ENCODE assay signal across 11 mouse cellular contexts in the genomic region with DNA sequence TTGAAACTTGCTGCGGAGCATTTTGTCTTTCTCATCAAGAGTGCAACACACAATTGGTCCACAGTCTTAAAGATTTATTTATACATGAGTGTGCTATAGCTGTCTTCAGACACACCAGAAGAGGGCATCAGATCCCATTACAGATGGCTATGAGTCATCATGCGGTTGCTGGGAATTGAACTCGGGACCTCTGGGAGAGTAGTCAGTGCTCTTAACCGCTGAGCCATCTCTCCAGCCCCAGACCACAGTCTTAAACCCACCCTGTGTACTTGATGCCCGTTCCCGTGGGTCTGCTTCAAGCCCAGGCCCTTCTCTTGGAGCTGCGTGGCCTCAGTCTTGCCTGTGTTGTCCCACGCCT. TPM values are rescaled to one million over a fixed set of nuclear protein-coding genes. Genes with fewer than 3 reads are reported as not detected.
A peak's percentile ranks its signal among the peaks of the same experiment; 100 is the strongest.
DNase-seq lines count a peak whose midpoint lies in the region; ATAC-seq and TF ChIP-seq lines count a peak whose summit lies in the region.
"Had no signal": no experiment of that assay in that cellular context is flagged by ENCODE, and none has a peak within 500 bp of the region (broad histone marks: within the 10 kb centered on the region; RNA-seq: fewer than 3 reads in every experiment).

No protein-coding gene starts in this region.

- H3K9ac ChIP-seq in heart, embryonic 16.5 days (ENCODE audit: low read length), result 0 out of 2 replicates have a peak overlapping the region, but pooled peaks have one; percentile 23
- H3K9ac ChIP-seq in stomach, postnatal 0 days (ENCODE audit: low read length), result no peak overlapping the region
- no peak overlapping the region for H3K9ac ChIP-seq in forebrain, postnatal 0 days
- H3K9ac ChIP-seq: hindbrain, embryonic 12.5 days; midbrain, embryonic 15.5 days had no signal

- no peaks in the 10 kb centered on the region for H3K27me3 ChIP-seq in heart, embryonic 16.5 days (ENCODE audit: control insufficient read depth, insufficient read depth, low read length)
- no peaks in the 10 kb centered on the region for H3K27me3 ChIP-seq in thymus, adult 2 months (ENCODE audit: control insufficient read depth, insufficient read depth, low read length)
- H3K27me3 ChIP-seq in limb, embryonic 10.5 days (ENCODE audit: low read depth, poor library complexity, severe bottlenecking), result no peaks in the 10 kb centered on the region
- H3K27me3 ChIP-seq in stomach, postnatal 0 days (ENCODE audit: control insufficient read depth, insufficient read depth, low read length), result no peaks in the 10 kb centered on the region
- H3K27me3 ChIP-seq in forebrain, postnatal 0 days (ENCODE audit: insufficient read depth, low read length), result no peaks in the 10 kb centered on the region
- H3K27me3 ChIP-seq: hindbrain, embryonic 12.5 days; midbrain, embryonic 15.5 days had no signal

- H3K36me3 ChIP-seq in heart, embryonic 16.5 days (ENCODE audit: control insufficient read depth, insufficient read depth), result no peaks in the 10 kb centered on the region
- H3K36me3 ChIP-seq in thymus, adult 2 months (ENCODE audit: control insufficient read depth, insufficient read depth, low read length), result no peaks in the 10 kb centered on the region
- no peaks in the 10 kb centered on the region for H3K36me3 ChIP-seq in limb, embryonic 10.5 days
- no peaks in the 10 kb centered on the region for H3K36me3 ChIP-seq in stomach, postnatal 0 days (ENCODE audit: control insufficient read depth, insufficient read depth, low read length)
- H3K36me3 ChIP-seq in forebrain, postnatal 0 days (ENCODE audit: insufficient read depth), result no peaks in the 10 kb centered on the region
- H3K36me3 ChIP-seq: hindbrain, embryonic 12.5 days; midbrain, embryonic 15.5 days had no signal

- peak overlapping the region; percentile 10; the same call in 1 of the 2 replicates for H3K27ac ChIP-seq in heart, embryonic 16.5 days (ENCODE audit: low read length)
- H3K27ac ChIP-seq in thymus, adult 2 months (ENCODE audit: control insufficient read depth, insufficient read depth, low read length), result peak overlapping the region; percentile 79
- 0 out of 2 replicates have a peak overlapping the region, but pooled peaks have one; percentile 12 for H3K27ac ChIP-seq in limb, embryonic 10.5 days
- no peak overlapping the region for H3K27ac ChIP-seq in stomach, postnatal 0 days (replicated peaks)
- H3K27ac ChIP-seq in forebrain, postnatal 0 days (ENCODE audit: low read depth, low read length), result no peak overlapping the region
- H3K27ac ChIP-seq: hindbrain, embryonic 12.5 days; midbrain, embryonic 15.5 days had no signal

- no peak overlapping the region; the same call in 1 of the 2 replicates for H3K4me2 ChIP-seq in heart, embryonic 16.5 days (ENCODE audit: low read depth, low read length)
- no peak overlapping the region for H3K4me2 ChIP-seq in stomach, postnatal 0 days (replicated peaks; ENCODE audit: low read depth)
- H3K4me2 ChIP-seq in forebrain, postnatal 0 days (ENCODE audit: low read depth), result no peak overlapping the region
- H3K4me2 ChIP-seq: hindbrain, embryonic 12.5 days; midbrain, embryonic 15.5 days had no signal

- TF ChIP-seq POLR2A in thymus, adult 2 months (IDR thresholded peaks at IDR 0.05; ENCODE audit: control insufficient read depth, extremely low read depth, insufficient read depth, low read length, poor library complexity), result no peak

- H3K4me3 ChIP-seq in heart, embryonic 16.5 days (ENCODE audit: low read length), result no peak overlapping the region
- H3K4me3 ChIP-seq in thymus, adult 2 months (ENCODE audit: control insufficient read depth, insufficient read depth, low read length), result peak overlapping the region; percentile 40
- H3K4me3 ChIP-seq in limb, embryonic 10.5 days, result no peak overlapping the region
- H3K4me3 ChIP-seq in stomach, postnatal 0 days (ENCODE audit: low read depth, low read length), result no peak overlapping the region
- H3K4me3 ChIP-seq in forebrain, postnatal 0 days (ENCODE audit: low read depth, low read length), result no peak overlapping the region
- H3K4me3 ChIP-seq: hindbrain, embryonic 12.5 days; midbrain, embryonic 15.5 days had no signal

- WGBS in heart, embryonic 16.5 days, result 77% methylated on average over 8 of the region's 8 CpGs
- WGBS in thymus, adult 2 months, result 17% methylated on average over 8 of the region's 8 CpGs
- WGBS in limb, embryonic 10.5 days, result 88% methylated on average over 8 of the region's 8 CpGs
- WGBS in stomach, postnatal 0 days, result 79% methylated on average over 8 of the region's 8 CpGs
- WGBS in forebrain, postnatal 0 days, result 90% methylated on average over 8 of the region's 8 CpGs

- no peaks in the 10 kb centered on the region for H3K4me1 ChIP-seq in heart, embryonic 16.5 days (ENCODE audit: control insufficient read depth, insufficient read depth, low read length)
- peaks cover 20% of the 10 kb centered on the region for H3K4me1 ChIP-seq in thymus, adult 2 months (replicated peaks; ENCODE audit: control insufficient read depth, insufficient read depth, low read length)
- peaks cover 5% of the 10 kb centered on the region; the same call in 1 of the 2 replicates for H3K4me1 ChIP-seq in limb, embryonic 10.5 days
- H3K4me1 ChIP-seq in stomach, postnatal 0 days (replicated peaks; ENCODE audit: control insufficient read depth, insufficient read depth), result no peaks in the 10 kb centered on the region
- no peaks in the 10 kb centered on the region for H3K4me1 ChIP-seq in forebrain, postnatal 0 days (ENCODE audit: insufficient read depth)

- no peak for ATAC-seq in heart, embryonic 16.5 days (replicated peaks; ENCODE audit: extremely low read depth, insufficient read depth, low FRiP score)
- ATAC-seq in stomach, postnatal 0 days (ENCODE audit: low FRiP score, low TSS enrichment), result no peak
- ATAC-seq in forebrain, postnatal 0 days, result no peak
- ATAC-seq: midbrain, embryonic 15.5 days had no signal

- no peaks in the 10 kb centered on the region for H3K9me3 ChIP-seq in heart, embryonic 16.5 days (replicated peaks; ENCODE audit: control insufficient read depth, low read length)
- no peaks in the 10 kb centered on the region for H3K9me3 ChIP-seq in limb, embryonic 10.5 days (replicated peaks)
- no peaks in the 10 kb centered on the region for H3K9me3 ChIP-seq in stomach, postnatal 0 days (ENCODE audit: control insufficient read depth, low read length)
- H3K9me3 ChIP-seq in forebrain, postnatal 0 days (ENCODE audit: low read length), result no peaks in the 10 kb centered on the region
- H3K9me3 ChIP-seq: hindbrain, embryonic 12.5 days; midbrain, embryonic 15.5 days had no signal

- no peak for TF ChIP-seq EP300 in stomach, postnatal 0 days (optimal IDR thresholded peaks at IDR 0.05)

- DNase-seq in heart, adult 9 months (ENCODE audit: low spot score in 2 of 2), result no peak
- no peak for DNase-seq in thymus, adult 2 months
- DNase-seq in thymus, postnatal 14 days, result no peak
- no peak for DNase-seq in limb, embryonic 10.5 days (ENCODE audit: low spot score)
- DNase-seq in stomach, postnatal 0 days (ENCODE audit: low spot score), result no peak
- DNase-seq in forebrain, postnatal 0 days, result no peak
- DNase-seq in adrenal gland, postnatal 10 days, result no peak
- DNase-seq: cerebellum, postnatal 25 days had no signal

- TF ChIP-seq CTCF in thymus, adult 2 months (IDR thresholded peaks at IDR 0.05; ENCODE audit: borderline replicate concordance, control insufficient read depth, extremely low read depth, insufficient read depth, low read length, poor library complexity), result no peak
- TF ChIP-seq CTCF in stomach, postnatal 0 days (IDR thresholded peaks at IDR 0.05; ENCODE audit: low read depth), result peak; percentile 32; the same call in 1 of the 2 replicates
- TF ChIP-seq CTCF in forebrain, postnatal 0 days (IDR thresholded peaks at IDR 0.05; ENCODE audit: low read depth), result no peak

RNA-seq across cellular contexts. Expression of a gene that starts 34.1 kb away (rescaled TPM):
- 10.0 and 10.3 TPM in 2 replicates for polyA plus RNA-seq in heart, embryonic 16.5 days (2015; fragmentation: Nextera tagmentation; extraction: Ambion mirVana)
- 12.4 and 13.1 TPM in 2 replicates for polyA plus RNA-seq in thymus, adult 2 months (2012; rRNA removed)
- polyA plus RNA-seq in limb, embryonic 10.5 days (2016; fragmentation: Nextera tagmentation; extraction: Ambion mirVana), result 22.3 and 28.9 TPM in 2 replicates
- polyA plus RNA-seq in stomach, postnatal 0 days (2015; fragmentation: Nextera tagmentation; extraction: Ambion mirVana), result 16.4 and 20.8 TPM in 2 replicates
- 46.2 and 51.3 TPM in 2 replicates for total RNA-seq in forebrain, postnatal 0 days (2014; rRNA removed)
- polyA plus RNA-seq in forebrain, postnatal 0 days (2015; fragmentation: Nextera tagmentation; extraction: Ambion mirVana), result 17.2 and 22.7 TPM in 2 replicates
- total RNA-seq in adrenal gland, postnatal 10 days (2021), result 10 to 100 TPM; 37.7 to 53.8 TPM

Comparison
In these comparisons a context has a peak if more than half of its experiments do, and no peak if none do; other contexts are left out.
1. H3K27ac ChIP-seq: peak in heart, embryonic 16.5 days (single experiment), thymus, adult 2 months (single experiment) and limb, embryonic 10.5 days (single experiment); none in stomach, postnatal 0 days (single experiment) and forebrain, postnatal 0 days (single experiment).